Mouse (Mus musculus) liver, postnatal 0 days (tissue): ENCODE results near the gene Kcnn3. TPM values are rescaled to one million over a fixed set of nuclear protein-coding genes. Genes with fewer than 3 reads are reported as not detected.

ENCODE experiments used
- ATAC-seq: fragments of 200-750 bp; cut with Nextera tagmentation; 2 replicates; pipeline ENCODE4 v1.8.0; 2017; ENCODE audit warnings: mild to moderate bottlenecking, moderate library complexity
- DNase-seq: peaks from one replicate; pipeline ENCODE4 v3.0.0-alpha.2; 2016
- H3K27ac ChIP-seq: fragments of 300-500 bp; sonication (generic); 2 replicates; pipeline ENCODE4 v1.5.1; 2014; ENCODE audit warnings: antibody characterized with exemption, moderate library complexity, mild to moderate bottlenecking, low read depth
- H3K27me3 ChIP-seq: fragments of 300-500 bp; sonication (generic); 2 replicates; pipeline ENCODE4 v1.6.1; 2014; ENCODE audit warnings: low read length, control low read depth, mixed read lengths; ENCODE audit not compliant: insufficient read depth
- H3K36me3 ChIP-seq: fragments of 300-500 bp; sonication (generic); replicated peaks from 2 replicates; pipeline ENCODE4 v1.6.1; 2014; ENCODE audit warnings: mild to moderate bottlenecking, control low read depth, low read length, moderate library complexity, mixed read lengths; ENCODE audit not compliant: insufficient read depth
- H3K4me1 ChIP-seq: fragments of 300-500 bp; sonication (generic); 2 replicates; pipeline ENCODE4 v1.6.1; 2014; ENCODE audit warnings: antibody characterized with exemption, mild to moderate bottlenecking, control low read depth; ENCODE audit not compliant: insufficient read depth
- H3K4me2 ChIP-seq: fragments of 300-500 bp; sonication (generic); 2 replicates; pipeline ENCODE4 v1.6.1; 2014; ENCODE audit warnings: low read depth, mild to moderate bottlenecking, low read length, moderate library complexity, mixed read lengths
- H3K4me3 ChIP-seq: fragments of 300-500 bp; sonication (generic); 2 replicates; pipeline ENCODE4 v1.5.1; 2014; ENCODE audit warnings: low read depth, low read length
- H3K9ac ChIP-seq: fragments of 300-500 bp; sonication (generic); replicated peaks from 2 replicates; pipeline ENCODE4 v1.6.1; 2014; ENCODE audit warnings: mild to moderate bottlenecking, moderate library complexity
- H3K9me3 ChIP-seq: fragments of 300-500 bp; sonication (generic); 2 replicates; pipeline ENCODE4 v1.6.1; 2016; ENCODE audit warnings: mild to moderate bottlenecking, control low read depth, low read length, mixed read lengths
- CTCF ChIP-seq: sonication (generic); IDR thresholded peaks from 2 replicates; pipeline ENCODE4 v1.5.1; 2016; ENCODE audit warnings: antibody characterized with exemption, low read depth
- EP300 ChIP-seq: IDR thresholded peaks from 2 replicates; pipeline ENCODE4 v1.6.1; 2016; ENCODE audit warnings: antibody characterized with exemption, low read depth, mild to moderate bottlenecking
- WGBS: fragments of 180-500 bp; shearing (Covaris S2); extraction: QIAGEN DNeasy Blood & Tissue Kit; methylation state at CpG from one replicate; pipeline ENCODE4 v1.1.7; 2014; ENCODE audit not compliant: insufficient replicate concordance; 5-methylcytosine and 5-hydroxymethylcytosine counted together
- polyA plus RNA-seq: library from polyadenylated mRNA; unstranded; fragments of >200 nt; fragmentation: Nextera tagmentation; extraction: Ambion mirVana; gene quantifications from 2 replicates; pipeline ENCODE4 v1.2.1, GENCODE M21; 2015

Kcnn3 gene
- polyA plus RNA-seq, 1 experiment from 2014 or later, result 0.04 TPM

DNA sequence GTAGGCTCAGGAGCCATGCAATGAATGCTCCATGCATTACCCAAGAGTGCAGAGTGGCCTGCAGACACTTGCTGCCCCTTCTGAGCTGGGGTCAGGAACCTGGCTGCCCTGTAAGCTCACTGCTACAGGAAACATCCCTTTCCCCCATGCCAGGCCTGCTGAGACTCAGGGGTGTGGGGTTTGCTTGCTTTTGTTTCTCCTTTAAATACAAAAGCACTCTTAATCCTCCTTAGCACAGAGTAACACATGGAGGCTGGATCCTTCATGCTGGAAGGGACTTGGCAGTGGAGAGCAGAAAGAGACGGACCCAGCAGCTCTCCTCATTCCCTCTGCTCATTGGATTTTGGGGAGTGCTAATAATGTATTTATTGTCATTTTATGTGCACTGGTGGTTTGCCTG lies 87.4 kb downstream of the Kcnn3 start:
- ATAC-seq, result no peak
- Histone ChIP-seq H3K36me3 (no peaks in the 10 kb centered on the region), H3K4me3 (no peak overlapping the region), H3K4me1 (no peaks in the 10 kb centered on the region), H3K27ac (no peak overlapping the region), H3K27me3 (0 out of 2 replicates have a peak, but pooled peaks cover 2% of the 10 kb centered on the region), H3K9ac (no peak overlapping the region), H3K4me2 (no peak overlapping the region), H3K9me3 (no peaks in the 10 kb centered on the region)
- TF ChIP-seq EP300 (no peak), CTCF (no peak)
- no peak for DNase-seq
- WGBS, result 47% methylated on average over 1 of the region's 1 CpGs

DNA sequence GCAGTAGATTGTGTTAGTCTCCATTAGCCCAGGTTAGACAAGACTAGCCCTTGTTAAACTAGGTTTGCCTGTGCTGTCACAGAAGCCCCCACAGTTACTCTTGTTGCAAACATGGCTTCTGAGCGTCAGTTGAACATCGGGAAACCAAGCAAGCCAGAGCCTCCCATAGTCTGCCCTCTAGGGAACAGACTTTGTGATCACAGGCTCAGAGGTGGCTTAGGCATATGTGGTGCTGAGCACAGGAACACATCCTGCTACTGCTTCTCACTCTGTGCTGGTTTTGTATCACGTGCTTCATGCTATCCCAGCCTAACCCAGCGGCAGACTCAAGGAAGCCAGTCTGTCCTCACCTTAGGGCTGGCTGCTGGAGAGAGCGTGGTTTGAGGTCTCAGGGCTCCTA lies 92.1 kb downstream of the Kcnn3 start:
- 60% methylated on average over 5 of the region's 5 CpGs for WGBS
- DNase-seq, result no peak
- Histone ChIP-seq H3K9ac (no peak overlapping the region), H3K27me3 (0 out of 2 replicates have a peak, but pooled peaks cover 2% of the 10 kb centered on the region), H3K4me3 (no peak overlapping the region), H3K9me3 (no peaks in the 10 kb centered on the region), H3K27ac (no peak overlapping the region), H3K4me1 (no peaks in the 10 kb centered on the region; the same call in 1 of the 2 replicates), H3K36me3 (no peaks in the 10 kb centered on the region), H3K4me2 (no peak overlapping the region)
- ATAC-seq, result no peak
- TF ChIP-seq CTCF, result no peak
- TF ChIP-seq EP300, result no peak

DNA sequence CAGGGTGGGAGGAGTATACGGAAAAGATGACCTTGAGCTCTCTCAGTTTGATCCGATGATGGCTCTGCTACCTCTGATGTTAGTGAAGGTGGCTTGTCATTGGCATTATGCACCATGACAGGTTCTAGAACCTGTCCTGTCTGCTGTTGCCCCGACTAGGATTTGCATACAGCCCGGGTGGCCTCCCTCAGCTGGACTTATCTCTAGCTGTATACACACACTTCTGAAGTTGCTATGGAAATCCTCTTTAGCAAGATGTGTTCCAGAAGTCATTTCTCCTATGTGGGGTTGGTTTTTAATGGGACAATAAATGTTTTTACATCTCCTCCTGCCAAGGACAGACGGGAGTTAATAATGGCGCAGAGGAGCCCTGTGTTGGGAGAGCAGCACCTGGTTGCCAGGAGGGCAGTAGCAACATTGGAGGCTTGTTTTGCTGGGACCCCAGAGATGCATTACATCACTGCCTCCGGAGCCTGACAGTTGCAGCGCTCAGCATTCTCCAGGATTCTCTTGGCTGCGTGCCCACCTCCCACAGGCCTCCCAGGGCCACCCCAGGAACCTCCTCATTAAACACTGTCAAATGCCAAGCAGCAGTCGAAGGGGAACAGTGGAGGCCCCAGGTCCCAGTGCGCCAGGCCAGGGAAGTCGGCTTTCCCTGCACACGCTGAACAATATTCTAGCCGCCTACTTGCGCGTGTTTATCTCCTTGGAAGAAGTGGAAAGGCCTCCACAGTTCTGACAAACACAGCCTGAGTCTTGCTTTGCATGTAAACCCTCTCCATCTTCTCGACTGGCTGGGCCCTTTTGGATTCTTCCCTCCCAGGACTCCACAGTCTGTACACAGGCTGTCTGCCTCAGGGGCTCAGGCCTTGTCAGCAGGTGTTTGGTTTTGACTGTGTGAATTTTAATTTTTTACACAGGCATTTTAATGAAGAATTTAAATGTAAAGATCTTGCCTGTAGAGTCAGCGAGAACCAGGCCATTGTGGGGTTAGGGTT lies 93.9 kb downstream of the Kcnn3 start:
- DNase-seq (peak; percentile 56), ATAC-seq (no peak)
- 62% methylated on average over 18 of the region's 18 CpGs for WGBS
- no peak for TF ChIP-seq CTCF
- TF ChIP-seq EP300, result no peak
- H3K4me1 ChIP-seq, result no peaks in the 10 kb centered on the region; the same call in 1 of the 2 replicates
- H3K9ac ChIP-seq, result no peak overlapping the region
- H3K27ac ChIP-seq, result no peak overlapping the region
- no peak overlapping the region for H3K4me2 ChIP-seq
- H3K36me3 ChIP-seq, result no peaks in the 10 kb centered on the region
- H3K27me3 ChIP-seq, result 0 out of 2 replicates have a peak, but pooled peaks cover 2% of the 10 kb centered on the region
- no peak overlapping the region for H3K4me3 ChIP-seq
- no peaks in the 10 kb centered on the region for H3K9me3 ChIP-seq

DNA sequence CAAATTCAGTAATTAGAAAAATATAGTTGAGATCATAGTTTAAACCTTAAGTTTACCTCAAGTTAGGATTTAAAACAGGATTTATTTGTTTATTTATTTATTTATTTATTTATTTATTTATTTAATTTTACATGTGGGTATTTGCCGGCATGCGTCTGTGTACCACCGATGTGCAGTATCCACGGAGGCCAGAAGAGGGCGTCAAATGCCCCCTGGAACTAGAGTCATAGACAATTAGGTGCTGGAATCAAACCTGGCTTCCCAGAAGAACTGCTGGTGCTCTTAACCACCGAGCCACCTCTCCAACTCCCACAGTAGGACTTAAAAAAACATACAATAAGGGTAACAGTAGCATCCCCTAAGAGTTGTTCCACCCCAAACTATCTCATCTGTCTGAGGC lies 96.9 kb downstream of the Kcnn3 start:
- H3K4me2 ChIP-seq, result no peak overlapping the region
- no peaks in the 10 kb centered on the region for H3K27me3 ChIP-seq
- TF ChIP-seq EP300 (no peak), CTCF (0 out of 2 replicates have a peak, but pooled peaks have one; percentile 20)
- 58% methylated on average over 6 of the region's 6 CpGs for WGBS
- H3K4me3 ChIP-seq, result no peak overlapping the region
- no peaks in the 10 kb centered on the region for H3K36me3 ChIP-seq
- H3K9me3 ChIP-seq, result no peaks in the 10 kb centered on the region
- DNase-seq (no peak), ATAC-seq (no peak)
- H3K9ac ChIP-seq, result no peak overlapping the region
- H3K4me1 ChIP-seq, result no peaks in the 10 kb centered on the region; the same call in 1 of the 2 replicates
- no peak overlapping the region for H3K27ac ChIP-seq

DNA sequence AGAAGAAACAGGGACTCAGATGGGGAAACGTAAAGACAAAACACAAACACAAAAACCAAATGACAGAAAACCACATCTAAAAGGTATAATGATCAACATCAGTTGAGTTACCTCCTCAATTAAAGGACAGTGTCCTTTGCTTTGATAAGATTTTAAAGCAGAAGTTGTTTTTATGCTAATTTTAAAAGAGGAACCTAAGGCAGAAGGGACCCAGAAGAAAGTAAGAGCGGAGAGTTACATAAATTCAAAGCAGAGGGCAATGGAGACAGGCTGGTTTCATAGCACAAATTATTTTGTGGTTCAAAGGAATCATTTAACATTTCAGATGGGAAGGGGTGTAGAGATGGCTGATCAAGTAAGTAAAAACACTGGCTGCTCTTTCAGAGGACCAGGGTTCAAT lies 97.4 kb downstream of the Kcnn3 start:
- 61% methylated on average over 2 of the region's 2 CpGs for WGBS
- ATAC-seq (no peak), DNase-seq (no peak)
- TF ChIP-seq EP300 (no peak), CTCF (no peak)
- no peaks in the 10 kb centered on the region for H3K9me3 ChIP-seq
- H3K27ac ChIP-seq, result no peak overlapping the region
- no peaks in the 10 kb centered on the region for H3K27me3 ChIP-seq
- H3K36me3 ChIP-seq, result no peaks in the 10 kb centered on the region
- H3K4me3 ChIP-seq, result no peak overlapping the region
- no peak overlapping the region for H3K4me2 ChIP-seq
- H3K9ac ChIP-seq, result no peak overlapping the region
- H3K4me1 ChIP-seq, result no peaks in the 10 kb centered on the region; the same call in 1 of the 2 replicates

DNA sequence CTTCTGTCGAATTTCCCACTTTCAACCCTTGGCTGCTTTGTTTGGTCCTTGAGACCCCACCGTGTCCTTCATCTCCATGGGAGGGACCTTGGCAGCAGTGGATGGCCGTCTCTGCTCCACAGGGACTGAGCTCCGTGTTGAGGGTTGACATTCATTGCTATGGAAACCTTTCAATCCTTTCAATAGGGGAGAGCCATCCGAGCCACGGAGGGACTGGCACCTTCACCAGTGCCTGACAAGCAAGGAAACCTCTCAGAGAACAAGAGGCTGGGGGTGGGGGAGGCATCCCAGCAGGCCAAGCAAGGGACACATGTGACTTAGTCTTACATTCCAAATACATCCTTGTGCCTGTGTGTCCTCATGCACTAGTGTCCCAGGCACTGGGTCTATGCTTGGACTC lies 102.9 kb downstream of the Kcnn3 start:
- no peak for DNase-seq
- H3K4me3 ChIP-seq, result no peak overlapping the region
- H3K27ac ChIP-seq, result no peak overlapping the region
- no peaks in the 10 kb centered on the region for H3K27me3 ChIP-seq
- no peak overlapping the region for H3K4me2 ChIP-seq
- 46% methylated on average over 6 of the region's 6 CpGs for WGBS
- H3K9me3 ChIP-seq, result no peaks in the 10 kb centered on the region
- no peak overlapping the region for H3K9ac ChIP-seq
- no peaks in the 10 kb centered on the region for H3K4me1 ChIP-seq
- no peak for ATAC-seq
- no peak for TF ChIP-seq CTCF
- no peak for TF ChIP-seq EP300
- no peaks in the 10 kb centered on the region for H3K36me3 ChIP-seq
